Mouse (Mus musculus) right cerebral cortex, postnatal 4 days (tissue): ENCODE results near the gene Polk.

ENCODE experiments used
- DNase-seq: peaks from one replicate; pipeline ENCODE4 v3.0.0-alpha.2; 2022

Polk gene

GRCm38 (mm10) chr13:96528776-96529175 lies 13.6 kb downstream of the Polk start:
- no peak for DNase-seq

- DNase-seq, result no peak
These were observed 14.5 kb downstream of the Polk start for GRCm38 (mm10) chr13:96527856-96528255.

GRCm38 (mm10) chr13:96527022-96527421 lies 15.4 kb downstream of the Polk start:
- DNase-seq, result no peak

- no peak for DNase-seq
These were observed 21.1 kb downstream of the Polk start for GRCm38 (mm10) chr13:96521294-96521693.

- no peak for DNase-seq
These were observed 25.0 kb downstream of the Polk start for GRCm38 (mm10) chr13:96517335-96517734.

GRCm38 (mm10) chr13:96516249-96516648 lies 26.1 kb downstream of the Polk start:
- no peak for DNase-seq

GRCm38 (mm10) chr13:96514154-96514942 lies 28.0 kb downstream of the Polk start:
- DNase-seq, result no peak

- DNase-seq, result no peak
These were observed 30.5 kb downstream of the Polk start for GRCm38 (mm10) chr13:96511893-96512292.

GRCm38 (mm10) chr13:96511262-96511661 lies 31.1 kb downstream of the Polk start:
- no peak for DNase-seq

GRCm38 (mm10) chr13:96510635-96511034 lies 31.7 kb downstream of the Polk start:
- DNase-seq, result no peak

GRCm38 (mm10) chr13:96507541-96507940 lies 34.8 kb downstream of the Polk start:
- DNase-seq, result no peak

- DNase-seq, result no peak
These were observed 36.1 kb downstream of the Polk start for GRCm38 (mm10) chr13:96506313-96506712.

- no peak for DNase-seq
These were observed 36.7 kb downstream of the Polk start for GRCm38 (mm10) chr13:96505661-96506060.

GRCm38 (mm10) chr13:96499891-96500290 lies 42.5 kb downstream of the Polk start:
- no peak for DNase-seq

- DNase-seq, result no peak
These were observed 45.7 kb downstream of the Polk start for GRCm38 (mm10) chr13:96496630-96497029.

- no peak for DNase-seq
These were observed 51.9 kb downstream of the Polk start, which contains the start of gene Gm17622 for GRCm38 (mm10) chr13:96490433-96490832. Gm17622 (plus strand) TSS chr13:96490733.

- no peak for DNase-seq
These were observed 54.4 kb downstream of the Polk start for GRCm38 (mm10) chr13:96487968-96488367.

GRCm38 (mm10) chr13:96487230-96487629 lies 55.1 kb downstream of the Polk start:
- no peak for DNase-seq

- no peak for DNase-seq
These were observed 63.4 kb downstream of the Polk start for GRCm38 (mm10) chr13:96478991-96479390.

GRCm38 (mm10) chr13:96477226-96477625 lies 65.2 kb downstream of the Polk start:
- no peak for DNase-seq

GRCm38 (mm10) chr13:96470957-96471356 lies 71.4 kb downstream of the Polk start, which contains the start of gene Ankdd1b:
Ankdd1b (minus strand) TSS chr13:96471198.
- DNase-seq, result no peak

- DNase-seq, result no peak
These were observed 71.8 kb downstream of the Polk start for GRCm38 (mm10) chr13:96470556-96470955.

GRCm38 (mm10) chr13:96468678-96469077 lies 73.7 kb downstream of the Polk start:
- no peak for DNase-seq

GRCm38 (mm10) chr13:96465315-96465714 lies 77.1 kb downstream of the Polk start:
- DNase-seq, result no peak

- DNase-seq, result no peak
These were observed 79.7 kb downstream of the Polk start for GRCm38 (mm10) chr13:96462644-96463043.
